8 mouse cellular contexts compared by ENCODE assay signal in genomic region chr2:24755276-24755675, GRCm38 (mm10). TPM values are rescaled to one million over a fixed set of nuclear protein-coding genes. Genes with fewer than 3 reads are reported as not detected.
DNase-seq lines count a peak whose midpoint lies in the region; ATAC-seq and TF ChIP-seq lines count a peak whose summit lies in the region.

No protein-coding gene starts in this region.

- peak; percentile 35 for DNase-seq in ovary, postnatal 36 days (ENCODE audit: low spot score)
- DNase-seq in ovary, adult 18-20 months (ENCODE audit: low spot score): no peak
- peak; percentile 14 to 19 for DNase-seq in adrenal gland, postnatal 4 days (ENCODE audit: low spot score in 2 of 2)
- peak; percentile 54 for DNase-seq in forebrain, embryonic 10.5 days (ENCODE audit: extremely low spot score, low spot score)
- DNase-seq in kidney, postnatal 0 days (ENCODE audit: low spot score): peak; percentile 68
- DNase-seq in liver, postnatal 0 days: peak; percentile 75
- DNase-seq in right cerebral cortex, postnatal 14 days: peak; percentile 58

- no peak overlapping the region for H3K4me3 ChIP-seq in forebrain, embryonic 10.5 days
- H3K4me3 ChIP-seq in kidney, postnatal 0 days (replicated peaks; ENCODE audit: low read depth, low read length): no peak overlapping the region
- no peak overlapping the region for H3K4me3 ChIP-seq in liver, postnatal 0 days (ENCODE audit: low read depth, low read length)

- no peaks in the 10 kb centered on the region for H3K9me3 ChIP-seq in forebrain, embryonic 10.5 days
- H3K9me3 ChIP-seq in kidney, postnatal 0 days (replicated peaks; ENCODE audit: low read length): no peaks in the 10 kb centered on the region
- H3K9me3 ChIP-seq in liver, postnatal 0 days (ENCODE audit: low read length): no peaks in the 10 kb centered on the region

- no peak overlapping the region for H3K9ac ChIP-seq in kidney, postnatal 0 days (ENCODE audit: low read depth, low read length)
- H3K9ac ChIP-seq in liver, postnatal 0 days (replicated peaks): no peak overlapping the region

- TF ChIP-seq CTCF in kidney, postnatal 0 days (IDR thresholded peaks at IDR 0.05; ENCODE audit: low read depth): peak; percentile 79
- peak; percentile 78 for TF ChIP-seq CTCF in liver, postnatal 0 days (IDR thresholded peaks at IDR 0.05; ENCODE audit: low read depth)

- no peak overlapping the region for H3K4me2 ChIP-seq in kidney, postnatal 0 days (ENCODE audit: low read length)
- no peak overlapping the region for H3K4me2 ChIP-seq in liver, postnatal 0 days (ENCODE audit: low read depth, low read length)

- no peak for ATAC-seq in kidney, postnatal 0 days (replicated peaks; ENCODE audit: low FRiP score, low read depth)
- no peak for ATAC-seq in liver, postnatal 0 days
- ATAC-seq in erythroblast, adult 5-6 weeks (replicated peaks; ENCODE audit: low FRiP score, poor library complexity, severe bottlenecking): no peak

- no peak for TF ChIP-seq EP300 in liver, postnatal 0 days (IDR thresholded peaks at IDR 0.05; ENCODE audit: low read depth)

- 92% methylated on average over 1 of the region's 1 CpGs for WGBS in forebrain, embryonic 10.5 days
- 100% methylated on average over 1 of the region's 1 CpGs for WGBS in kidney, postnatal 0 days
- WGBS in liver, postnatal 0 days (ENCODE audit: insufficient replicate concordance): 87% methylated on average over 1 of the region's 1 CpGs

- no peak overlapping the region for H3K27ac ChIP-seq in forebrain, embryonic 10.5 days
- no peak overlapping the region for H3K27ac ChIP-seq in kidney, postnatal 0 days
- no peak overlapping the region for H3K27ac ChIP-seq in liver, postnatal 0 days (ENCODE audit: low read depth)

- H3K36me3 ChIP-seq in forebrain, embryonic 10.5 days (replicated peaks): no peaks in the 10 kb centered on the region
- no peaks in the 10 kb centered on the region for H3K36me3 ChIP-seq in kidney, postnatal 0 days (ENCODE audit: insufficient read depth, low read length)
- no peaks in the 10 kb centered on the region for H3K36me3 ChIP-seq in liver, postnatal 0 days (replicated peaks; ENCODE audit: insufficient read depth, low read length)

- H3K4me1 ChIP-seq in forebrain, embryonic 10.5 days: no peaks in the 10 kb centered on the region
- H3K4me1 ChIP-seq in kidney, postnatal 0 days (replicated peaks; ENCODE audit: insufficient read depth, low read length): no peaks in the 10 kb centered on the region
- H3K4me1 ChIP-seq in liver, postnatal 0 days (ENCODE audit: insufficient read depth): no peaks in the 10 kb centered on the region

- no peaks in the 10 kb centered on the region for H3K27me3 ChIP-seq in forebrain, embryonic 10.5 days (ENCODE audit: poor library complexity, severe bottlenecking)
- H3K27me3 ChIP-seq in kidney, postnatal 0 days (ENCODE audit: insufficient read depth, low read length): no peaks in the 10 kb centered on the region
- 0 out of 2 replicates have a peak, but pooled peaks cover 4% of the 10 kb centered on the region for H3K27me3 ChIP-seq in liver, postnatal 0 days (ENCODE audit: insufficient read depth, low read length)

RNA-seq across cellular contexts. Expression of gene Cacna1b, which starts 7.7 kb away (rescaled TPM):
- 10 to 100 TPM in 1 of 2 experiments, 1 to 10 TPM in 1; 5.6 to 10.1 TPM for total RNA-seq in adrenal gland, postnatal 4 days (2021)
- 1.7 and 1.8 TPM in 2 replicates for polyA plus RNA-seq in forebrain, embryonic 10.5 days (2016; fragmentation: Nextera tagmentation; extraction: Ambion mirVana)
- polyA plus RNA-seq in kidney, postnatal 0 days (2015; fragmentation: Nextera tagmentation; extraction: Ambion mirVana): 0.09 and 0.16 TPM in 2 replicates
- polyA plus RNA-seq in liver, postnatal 0 days (2015; fragmentation: Nextera tagmentation; extraction: Ambion mirVana): 0.25 and 0.34 TPM in 2 replicates
- total RNA-seq in erythroblast, adult 5-6 weeks (2015; ENCODE audit: low replicate concordance): not detected in 2 replicates
- not detected in 2 replicates for total RNA-seq in erythroblast, adult 5-6 weeks (2017; ENCODE audit: low replicate concordance)
